Mouse (Mus musculus) hindbrain, embryonic 14.5 days (tissue): Measurements from ENCODE around the gene Abcc4. TPM values are rescaled to one million over a fixed set of nuclear protein-coding genes. Genes with fewer than 3 reads are reported as not detected.

Source experiments
- ATAC-seq: fragments of 200-750 bp; cut with Nextera tagmentation; 2 replicates; pipeline ENCODE4 v1.8.0; 2017; ENCODE audit warnings: moderate number of reproducible peaks, mild to moderate bottlenecking, moderate TSS enrichment, moderate library complexity; ENCODE audit not compliant: low FRiP score
- DNase-seq: peaks from one replicate; pipeline ENCODE4 v3.0.0-alpha.2; 2015; ENCODE audit warnings: low spot score
- H3K27ac ChIP-seq: fragments of 300-500 bp; sonication (generic); 2 replicates; pipeline ENCODE4 v1.5.1; 2014; ENCODE audit warnings: mild to moderate bottlenecking, moderate library complexity
- H3K27me3 ChIP-seq: fragments of 300-500 bp; sonication (generic); 2 replicates; pipeline ENCODE4 v1.6.1; 2014; ENCODE audit warnings: mild to moderate bottlenecking, low read length, mixed read lengths; ENCODE audit not compliant: control insufficient read depth, insufficient read depth
- H3K36me3 ChIP-seq: fragments of 300-500 bp; sonication (generic); replicated peaks from 2 replicates; pipeline ENCODE4 v1.6.1; 2014; ENCODE audit not compliant: control insufficient read depth, insufficient read depth
- H3K4me1 ChIP-seq: fragments of 300-500 bp; sonication (generic); replicated peaks from 2 replicates; pipeline ENCODE4 v1.6.1; 2014; ENCODE audit warnings: antibody characterized with exemption, low read length, mixed read lengths; ENCODE audit not compliant: control insufficient read depth, insufficient read depth
- H3K4me2 ChIP-seq: fragments of 300-500 bp; sonication (generic); replicated peaks from 2 replicates; pipeline ENCODE4 v1.6.1; 2014; ENCODE audit warnings: mild to moderate bottlenecking, moderate library complexity
- H3K4me3 ChIP-seq: fragments of 300-500 bp; sonication (generic); replicated peaks from 2 replicates; pipeline ENCODE4 v1.5.1; 2014; ENCODE audit warnings: mild to moderate bottlenecking, low read length
- H3K9ac ChIP-seq: fragments of 300-500 bp; sonication (generic); 2 replicates; pipeline ENCODE4 v1.6.1; 2014
- H3K9me3 ChIP-seq: fragments of 300-500 bp; sonication (generic); 2 replicates; pipeline ENCODE4 v1.6.1; 2016; ENCODE audit warnings: low read length; ENCODE audit not compliant: control insufficient read depth
- WGBS: fragments of 180-500 bp; shearing (Covaris S2); extraction: QIAGEN DNeasy Blood & Tissue Kit; methylation state at CpG from one replicate; pipeline ENCODE4 v1.1.7; 2014; 5-methylcytosine and 5-hydroxymethylcytosine counted together
- polyA plus RNA-seq: library from polyadenylated mRNA; unstranded; fragments of >200 nt; fragmentation: Nextera tagmentation; extraction: Ambion mirVana; gene quantifications from 2 replicates; pipeline ENCODE4 v1.2.1, GENCODE M21; 2014

Gene Abcc4
- polyA plus RNA-seq, 1 experiment from 2014 or later, result 2.6 TPM

GRCm38 (mm10) chr14:118733146-118733545 is 27.1 kb upstream of the Abcc4 start:
- Histone ChIP-seq H3K4me1 (0 out of 2 replicates have a peak, but pooled peaks cover 4% of the 10 kb centered on the region), H3K4me2 (no peak overlapping the region), H3K27ac (no peak overlapping the region), H3K27me3 (no peaks in the 10 kb centered on the region), H3K36me3 (no peaks in the 10 kb centered on the region), H3K9ac (no peak overlapping the region), H3K9me3 (no peaks in the 10 kb centered on the region), H3K4me3 (no peak overlapping the region)
- 91% methylated on average over 5 of the region's 5 CpGs for WGBS
- ATAC-seq (no peak), DNase-seq (no peak)

- 95% methylated on average over 5 of the region's 5 CpGs for WGBS
- ATAC-seq, result no peak
Measured at GRCm38 (mm10) chr14:118730631-118731030, 24.6 kb upstream of the Abcc4 start.

GRCm38 (mm10) chr14:118725467-118725866 is 19.4 kb upstream of the Abcc4 start:
- H3K27me3 ChIP-seq, result no peaks in the 10 kb centered on the region
- H3K36me3 ChIP-seq, result no peaks in the 10 kb centered on the region
- ATAC-seq (no peak), DNase-seq (no peak)
- H3K4me1 ChIP-seq, result no peaks in the 10 kb centered on the region
- H3K27ac ChIP-seq, result no peak overlapping the region
- no peaks in the 10 kb centered on the region for H3K9me3 ChIP-seq
- no peak overlapping the region for H3K9ac ChIP-seq
- WGBS, result 89% methylated on average over 5 of the region's 5 CpGs
- H3K4me3 ChIP-seq, result no peak overlapping the region
- H3K4me2 ChIP-seq, result no peak overlapping the region

More at GRCm38 (mm10) chr14:118730631-118731030, 24.6 kb upstream of the Abcc4 start:
- Histone ChIP-seq H3K9me3 (no peaks in the 10 kb centered on the region), H3K9ac (no peak overlapping the region), H3K4me1 (no peaks in the 10 kb centered on the region), H3K4me2 (no peak overlapping the region), H3K27me3 (no peaks in the 10 kb centered on the region), H3K4me3 (no peak overlapping the region), H3K27ac (no peak overlapping the region), H3K36me3 (no peaks in the 10 kb centered on the region)
- no peak for DNase-seq

GRCm38 (mm10) chr14:118723920-118724693 is 18.1 kb upstream of the Abcc4 start:
- H3K4me3 ChIP-seq, result no peak overlapping the region
- H3K9ac ChIP-seq, result no peak overlapping the region
- no peak overlapping the region for H3K27ac ChIP-seq
- no peak overlapping the region for H3K4me2 ChIP-seq
- no peaks in the 10 kb centered on the region for H3K36me3 ChIP-seq
- no peak for ATAC-seq
- no peaks in the 10 kb centered on the region for H3K4me1 ChIP-seq
- no peaks in the 10 kb centered on the region for H3K9me3 ChIP-seq
- H3K27me3 ChIP-seq, result no peaks in the 10 kb centered on the region
- 90% methylated on average over 11 of the region's 11 CpGs for WGBS
- no peak for DNase-seq

GRCm38 (mm10) chr14:118719566-118720174 is 13.7 kb upstream of the Abcc4 start:
- Histone ChIP-seq H3K4me3 (no peak overlapping the region), H3K9me3 (no peaks in the 10 kb centered on the region), H3K9ac (no peak overlapping the region), H3K36me3 (no peaks in the 10 kb centered on the region), H3K4me1 (no peaks in the 10 kb centered on the region), H3K4me2 (no peak overlapping the region), H3K27me3 (no peaks in the 10 kb centered on the region; the same call in 1 of the 2 replicates), H3K27ac (no peak overlapping the region)
- WGBS, result 70% methylated on average over 10 of the region's 10 CpGs
- DNase-seq, result no peak
- ATAC-seq, result no peak

- H3K4me2 ChIP-seq, result no peak overlapping the region
- DNase-seq, result no peak
Measured at GRCm38 (mm10) chr14:118718576-118718975, 12.6 kb upstream of the Abcc4 start.

GRCm38 (mm10) chr14:118716372-118717312 is 10.6 kb upstream of the Abcc4 start:
- no peaks in the 10 kb centered on the region; the same call in 1 of the 2 replicates for H3K27me3 ChIP-seq
- H3K4me1 ChIP-seq, result peaks cover 12% of the 10 kb centered on the region
- ATAC-seq (no peak), DNase-seq (no peak)
- H3K27ac ChIP-seq, result no peak overlapping the region
- H3K9ac ChIP-seq, result no peak overlapping the region
- H3K4me3 ChIP-seq, result no peak overlapping the region
- WGBS, result 91% methylated on average over 16 of the region's 16 CpGs
- no peaks in the 10 kb centered on the region for H3K36me3 ChIP-seq
- H3K4me2 ChIP-seq, result no peak overlapping the region
- no peaks in the 10 kb centered on the region for H3K9me3 ChIP-seq

More at GRCm38 (mm10) chr14:118718576-118718975, 12.6 kb upstream of the Abcc4 start:
- Histone ChIP-seq H3K4me3 (no peak overlapping the region), H3K36me3 (no peaks in the 10 kb centered on the region), H3K9ac (no peak overlapping the region), H3K9me3 (no peaks in the 10 kb centered on the region), H3K27me3 (no peaks in the 10 kb centered on the region; the same call in 1 of the 2 replicates), H3K27ac (no peak overlapping the region), H3K4me1 (peaks cover 5% of the 10 kb centered on the region)
- WGBS, result 85% methylated on average over 7 of the region's 7 CpGs
- no peak for ATAC-seq

- WGBS, result 82% methylated on average over 6 of the region's 6 CpGs
- ATAC-seq (no peak), DNase-seq (no peak)
- no peak overlapping the region for H3K4me3 ChIP-seq
- H3K27ac ChIP-seq, result no peak overlapping the region
- H3K36me3 ChIP-seq, result no peaks in the 10 kb centered on the region
- H3K9me3 ChIP-seq, result no peaks in the 10 kb centered on the region
- no peaks in the 10 kb centered on the region; the same call in 1 of the 2 replicates for H3K27me3 ChIP-seq
- no peak overlapping the region for H3K9ac ChIP-seq
- peaks cover 16% of the 10 kb centered on the region for H3K4me1 ChIP-seq
- no peak overlapping the region for H3K4me2 ChIP-seq
Measured at GRCm38 (mm10) chr14:118714720-118715119, 8.7 kb upstream of the Abcc4 start.

GRCm38 (mm10) chr14:118714320-118714719 is 8.3 kb upstream of the Abcc4 start:
- H3K4me1 ChIP-seq, result peaks cover 16% of the 10 kb centered on the region
- peak overlapping the region; percentile 64; the same call in 1 of the 2 replicates for H3K4me2 ChIP-seq
- no peaks in the 10 kb centered on the region; the same call in 1 of the 2 replicates for H3K27me3 ChIP-seq
- no peaks in the 10 kb centered on the region for H3K36me3 ChIP-seq
- H3K4me3 ChIP-seq, result no peak overlapping the region
- no peak overlapping the region for H3K9ac ChIP-seq
- no peaks in the 10 kb centered on the region for H3K9me3 ChIP-seq
- no peak for ATAC-seq
- no peak for DNase-seq
- 84% methylated on average over 2 of the region's 2 CpGs for WGBS
- H3K27ac ChIP-seq, result no peak overlapping the region
